Mouse (Mus musculus): ENCODE data around the gene Kank2. TPM values are rescaled to one million over a fixed set of nuclear protein-coding genes. Genes with fewer than 3 reads are reported as not detected.

Kank2 gene
- polyA plus RNA-seq, 1 experiment from 2014 or later = 11.1 TPM

GRCm38 (mm10) chr9:21816716-21817305 lies 18.3 kb upstream of the Kank2 start:
- ATAC-seq (ENCODE audit: insufficient number of reproducible peaks, insufficient read depth, low FRiP score, low read depth) = no peak
- no peaks in the 10 kb centered on the region for H3K9me3 ChIP-seq (ENCODE audit: control insufficient read depth, low read length)
- H3K27me3 ChIP-seq (ENCODE audit: control insufficient read depth, insufficient read depth, low read length) = no peaks in the 10 kb centered on the region
- H3K36me3 ChIP-seq (ENCODE audit: control insufficient read depth, insufficient read depth, low read length) = peaks cover 88% of the 10 kb centered on the region
- no peak overlapping the region for H3K4me2 ChIP-seq (ENCODE audit: low read length)
- no peak overlapping the region for H3K27ac ChIP-seq (replicated peaks in 1 of 2; ENCODE audit: control insufficient read depth in 1 of 2, insufficient read depth in 1 of 2, low read depth in 2 of 2, low read length in 2 of 2)
- no peak overlapping the region for H3K9ac ChIP-seq (ENCODE audit: low read length)
- WGBS = 68% methylated on average over 9 of the region's 9 CpGs
- no peaks in the 10 kb centered on the region for H3K4me1 ChIP-seq (ENCODE audit: control insufficient read depth in 2 of 2, insufficient read depth in 2 of 2, low read length in 2 of 2)
- no peak overlapping the region for H3K4me3 ChIP-seq (ENCODE audit: control insufficient read depth in 1 of 2, insufficient read depth in 1 of 2, low read depth in 1 of 2, low read length in 2 of 2)

DNA sequence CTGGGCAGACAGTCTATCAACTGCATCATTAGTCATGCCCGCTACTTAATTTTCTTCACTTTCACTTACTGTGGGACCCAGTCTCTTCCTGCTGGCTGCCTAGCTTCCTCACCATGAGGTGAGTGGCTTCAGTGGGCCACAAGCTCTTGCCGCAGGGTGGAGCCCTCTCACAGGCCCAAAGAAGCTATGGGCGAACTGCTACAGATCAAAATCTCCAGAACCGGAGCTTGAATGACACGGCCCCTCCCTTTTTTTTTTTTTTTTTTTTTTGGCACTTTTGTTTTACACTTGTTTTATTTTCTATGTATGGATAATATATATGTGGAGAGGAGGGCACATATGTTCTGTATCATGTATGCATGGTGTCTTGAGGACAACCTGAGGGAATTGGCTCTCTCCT lies 12.6 kb upstream of the Kank2 start:
- WGBS = 89% methylated on average over 5 of the region's 5 CpGs
- ATAC-seq (ENCODE audit: insufficient number of reproducible peaks, insufficient read depth, low FRiP score, low read depth) = no peak
- Histone ChIP-seq H3K36me3 (ENCODE audit: control insufficient read depth, insufficient read depth, low read length) (peaks cover 61% of the 10 kb centered on the region), H3K4me2 (ENCODE audit: low read length) (no peak overlapping the region), H3K27ac (replicated peaks in 1 of 2; ENCODE audit: control insufficient read depth in 1 of 2, insufficient read depth in 1 of 2, low read depth in 2 of 2, low read length in 2 of 2) (no peak overlapping the region), H3K4me3 (ENCODE audit: control insufficient read depth in 1 of 2, insufficient read depth in 1 of 2, low read depth in 1 of 2, low read length in 2 of 2) (no peak overlapping the region), H3K4me1 (ENCODE audit: control insufficient read depth in 2 of 2, insufficient read depth in 2 of 2, low read length in 2 of 2) (no peaks in the 10 kb centered on the region), H3K27me3 (ENCODE audit: control insufficient read depth, insufficient read depth, low read length) (no peaks in the 10 kb centered on the region), H3K9ac (ENCODE audit: low read length) (no peak overlapping the region), H3K9me3 (ENCODE audit: control insufficient read depth, low read length) (no peaks in the 10 kb centered on the region)

- peaks cover 7 to 8% of the 10 kb centered on the region in 2 experiments; a peak in 3 of 4 replicates for H3K4me1 ChIP-seq (ENCODE audit: control insufficient read depth in 2 of 2, insufficient read depth in 2 of 2, low read length in 2 of 2)
- ATAC-seq (ENCODE audit: insufficient number of reproducible peaks, insufficient read depth, low FRiP score, low read depth) = no peak
- no peak overlapping the region for H3K9ac ChIP-seq (ENCODE audit: low read length)
- H3K9me3 ChIP-seq (ENCODE audit: control insufficient read depth, low read length) = no peaks in the 10 kb centered on the region
- no peak overlapping the region for H3K27ac ChIP-seq (replicated peaks in 1 of 2; ENCODE audit: control insufficient read depth in 1 of 2, insufficient read depth in 1 of 2, low read depth in 2 of 2, low read length in 2 of 2)
- H3K4me3 ChIP-seq (ENCODE audit: control insufficient read depth in 1 of 2, insufficient read depth in 1 of 2, low read depth in 1 of 2, low read length in 2 of 2) = no peak overlapping the region
- H3K36me3 ChIP-seq (ENCODE audit: control insufficient read depth, insufficient read depth, low read length) = peaks cover 44% of the 10 kb centered on the region
- H3K4me2 ChIP-seq (ENCODE audit: low read length) = no peak overlapping the region
- 60% methylated on average over 3 of the region's 3 CpGs for WGBS
- H3K27me3 ChIP-seq (ENCODE audit: control insufficient read depth, insufficient read depth, low read length) = no peaks in the 10 kb centered on the region
These were observed 10.0 kb upstream of the Kank2 start for GRCm38 (mm10) chr9:21808561-21808960.

GRCm38 (mm10) chr9:21806976-21807375 lies 8.4 kb upstream of the Kank2 start:
- Histone ChIP-seq H3K4me2 (ENCODE audit: low read length) (no peak overlapping the region), H3K27ac (replicated peaks in 1 of 2; ENCODE audit: control insufficient read depth in 1 of 2, insufficient read depth in 1 of 2, low read depth in 2 of 2, low read length in 2 of 2) (no peak overlapping the region), H3K36me3 (ENCODE audit: control insufficient read depth, insufficient read depth, low read length) (peaks cover 46% of the 10 kb centered on the region), H3K9me3 (ENCODE audit: control insufficient read depth, low read length) (no peaks in the 10 kb centered on the region), H3K4me1 (ENCODE audit: control insufficient read depth in 2 of 2, insufficient read depth in 2 of 2, low read length in 2 of 2) (peaks cover 8% of the 10 kb centered on the region in 2 experiments; a peak in 3 of 4 replicates), H3K9ac (ENCODE audit: low read length) (no peak overlapping the region), H3K4me3 (ENCODE audit: control insufficient read depth in 1 of 2, insufficient read depth in 1 of 2, low read depth in 1 of 2, low read length in 2 of 2) (no peak overlapping the region), H3K27me3 (ENCODE audit: control insufficient read depth, insufficient read depth, low read length) (no peaks in the 10 kb centered on the region)
- no peak for ATAC-seq (ENCODE audit: insufficient number of reproducible peaks, insufficient read depth, low FRiP score, low read depth)
- WGBS = 93% methylated on average over 11 of the region's 11 CpGs

- Histone ChIP-seq H3K9me3 (ENCODE audit: control insufficient read depth, low read length) (no peaks in the 10 kb centered on the region), H3K4me1 (ENCODE audit: control insufficient read depth in 2 of 2, insufficient read depth in 2 of 2, low read length in 2 of 2) (peaks cover 8% of the 10 kb centered on the region in 2 experiments; a peak in 3 of 4 replicates), H3K9ac (ENCODE audit: low read length) (no peak overlapping the region), H3K27me3 (ENCODE audit: control insufficient read depth, insufficient read depth, low read length) (no peaks in the 10 kb centered on the region), H3K27ac (replicated peaks in 1 of 2; ENCODE audit: control insufficient read depth in 1 of 2, insufficient read depth in 1 of 2, low read depth in 2 of 2, low read length in 2 of 2) (no peak overlapping the region), H3K36me3 (ENCODE audit: control insufficient read depth, insufficient read depth, low read length) (peaks cover 47% of the 10 kb centered on the region), H3K4me3 (ENCODE audit: control insufficient read depth in 1 of 2, insufficient read depth in 1 of 2, low read depth in 1 of 2, low read length in 2 of 2) (no peak overlapping the region), H3K4me2 (ENCODE audit: low read length) (no peak overlapping the region)
- 51% methylated on average over 3 of the region's 3 CpGs for WGBS
- ATAC-seq (ENCODE audit: insufficient number of reproducible peaks, insufficient read depth, low FRiP score, low read depth) = no peak
These were observed 7.8 kb upstream of the Kank2 start for GRCm38 (mm10) chr9:21806363-21806762.

DNA sequence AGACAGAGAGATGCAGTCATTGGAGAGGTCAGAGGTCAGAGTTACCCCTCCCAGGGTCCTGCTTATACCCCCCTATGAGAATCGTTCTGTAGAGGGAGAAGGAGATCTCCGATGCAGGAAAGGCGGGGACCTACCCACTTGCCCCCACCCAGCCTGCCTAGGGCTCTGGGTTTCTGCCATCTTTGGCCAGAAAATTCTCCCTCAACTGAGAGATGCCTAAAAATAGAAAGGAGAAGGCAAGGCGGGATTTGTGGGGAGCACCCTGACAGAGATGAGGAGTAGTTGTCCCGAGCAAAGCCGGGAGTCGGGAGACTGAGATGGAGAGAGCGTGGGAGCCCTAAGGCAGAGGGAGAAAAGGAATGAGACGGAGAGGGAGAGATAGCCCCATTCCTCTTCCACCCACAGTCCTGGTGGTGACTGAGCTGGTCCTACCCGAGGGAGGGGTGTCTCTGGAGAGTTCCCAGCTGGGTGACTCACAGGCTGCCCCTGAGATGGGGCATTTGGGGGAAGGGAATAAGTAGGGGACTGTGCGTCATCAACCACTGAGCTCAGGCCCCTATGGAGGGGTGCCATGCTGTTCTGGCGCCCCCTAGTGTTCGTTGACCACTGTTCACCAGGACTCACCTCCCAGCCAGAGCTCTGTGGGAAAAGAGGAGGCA lies 5.6 kb upstream of the Kank2 start:
- ATAC-seq (ENCODE audit: insufficient number of reproducible peaks, insufficient read depth, low FRiP score, low read depth) = peak; percentile 85
- Histone ChIP-seq H3K27ac (replicated peaks in 1 of 2; ENCODE audit: control insufficient read depth in 1 of 2, insufficient read depth in 1 of 2, low read depth in 2 of 2, low read length in 2 of 2) (peak overlapping the region; percentile 41 to 51), H3K4me2 (ENCODE audit: low read length) (peak overlapping the region; percentile 58), H3K27me3 (ENCODE audit: control insufficient read depth, insufficient read depth, low read length) (no peaks in the 10 kb centered on the region), H3K4me1 (ENCODE audit: control insufficient read depth in 2 of 2, insufficient read depth in 2 of 2, low read length in 2 of 2) (peaks cover 8% of the 10 kb centered on the region in 2 experiments; a peak in 3 of 4 replicates), H3K9ac (ENCODE audit: low read length) (peak overlapping the region; percentile 58), H3K9me3 (ENCODE audit: control insufficient read depth, low read length) (no peaks in the 10 kb centered on the region), H3K4me3 (ENCODE audit: control insufficient read depth in 1 of 2, insufficient read depth in 1 of 2, low read depth in 1 of 2, low read length in 2 of 2) (peak overlapping the region; percentile 24 to 29), H3K36me3 (ENCODE audit: control insufficient read depth, insufficient read depth, low read length) (peaks cover 52% of the 10 kb centered on the region)
- WGBS = 22% methylated on average over 13 of the region's 13 CpGs

DNA sequence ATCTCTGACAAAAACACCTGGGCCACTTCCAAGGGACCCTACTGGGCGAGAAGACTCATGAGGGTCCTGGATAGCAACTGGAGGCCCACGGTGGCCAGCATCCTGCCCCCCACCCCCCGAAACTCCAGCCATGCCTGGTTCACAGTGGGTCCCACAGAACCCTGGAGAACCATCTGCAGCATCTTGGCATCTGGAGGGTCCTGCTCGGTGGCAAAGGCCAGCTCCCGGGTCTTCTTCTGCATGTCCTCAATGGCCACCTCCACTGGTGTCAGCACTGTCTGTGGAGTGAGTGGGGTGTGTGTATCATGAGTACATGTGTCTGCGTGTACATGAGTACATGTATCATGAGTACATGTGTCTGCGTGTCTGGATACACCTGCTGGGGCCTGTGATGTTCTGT lies 3.0 kb upstream of the Kank2 start:
- Histone ChIP-seq H3K36me3 (ENCODE audit: control insufficient read depth, insufficient read depth, low read length) (peaks cover 41% of the 10 kb centered on the region), H3K4me3 (ENCODE audit: control insufficient read depth in 1 of 2, insufficient read depth in 1 of 2, low read depth in 1 of 2, low read length in 2 of 2) (no peak overlapping the region), H3K9me3 (ENCODE audit: control insufficient read depth, low read length) (no peaks in the 10 kb centered on the region), H3K27me3 (ENCODE audit: control insufficient read depth, insufficient read depth, low read length) (no peaks in the 10 kb centered on the region), H3K9ac (ENCODE audit: low read length) (no peak overlapping the region), H3K4me2 (ENCODE audit: low read length) (no peak overlapping the region), H3K4me1 (ENCODE audit: control insufficient read depth in 2 of 2, insufficient read depth in 2 of 2, low read length in 2 of 2) (peaks cover 14 to 19% of the 10 kb centered on the region in 2 experiments), H3K27ac (replicated peaks in 1 of 2; ENCODE audit: control insufficient read depth in 1 of 2, insufficient read depth in 1 of 2, low read depth in 2 of 2, low read length in 2 of 2) (no peak overlapping the region)
- no peak for ATAC-seq (ENCODE audit: insufficient number of reproducible peaks, insufficient read depth, low FRiP score, low read depth)
- 94% methylated on average over 7 of the region's 7 CpGs for WGBS
